Mouse (Mus musculus) gastrocnemius, adult 8-10 months (tissue): ENCODE results near the gene Gm10337. TPM values are rescaled to one million over a fixed set of nuclear protein-coding genes. Genes with fewer than 3 reads are reported as not detected.

Source experiments
- DNase-seq, 2 experiments: peaks; one replicate each; pipeline ENCODE4 v3.0.0; 2022; ENCODE audit warnings: low spot score in 2 of 2
- total RNA-seq, 4 experiments: library from RNA; stranded (reverse); gene quantifications; 2 replicates each; pipeline ENCODE4 v1.2.4; 2022

Gene Gm10337
- total RNA-seq, 4 experiments from 2014 or later: not detected

- DNase-seq: no peak
Measured at GRCm38 (mm10) chr15:102547478-102547877, 44.0 kb downstream of the Gm10337 start.

- DNase-seq: no peak
Measured at GRCm38 (mm10) chr15:102552599-102552998, 49.1 kb downstream of the Gm10337 start.

Other genes with a start within 250 kb of the Gm10337 start
- 1 to 10 TPM; 4.4 to 9.8 (median 8.4) TPM for gene Rarg, start 246.2 kb upstream of the Gm10337 start, total RNA-seq
- not detected for gene Gm9918, start 233.2 kb upstream of the Gm10337 start, total RNA-seq
- gene Mfsd5, start 224.3 kb upstream of the Gm10337 start, total RNA-seq: 10 to 100 TPM; 14.9 to 17.3 (median 15.7) TPM
- under 1 TPM in 3 of 4 experiments, not detected in 1; 0.07 to 0.58 (median 0.21) TPM for gene Espl1, start 207.5 kb upstream of the Gm10337 start, total RNA-seq
- 100 to 1,000 TPM; 260 to 281 (median 273) TPM for gene Pfdn5, start 177.6 kb upstream of the Gm10337 start, total RNA-seq
- 10 to 100 TPM; 17.5 to 21.6 (median 18.9) TPM for gene Myg1, start 172.0 kb upstream of the Gm10337 start, total RNA-seq
- gene Aaas, start 153.0 kb upstream of the Gm10337 start, total RNA-seq: 1 to 10 TPM; 5.3 to 7.5 (median 6.8) TPM
- not detected for gene Sp7, start 136.5 kb upstream of the Gm10337 start, total RNA-seq
- gene Sp1, start 97.6 kb upstream of the Gm10337 start, total RNA-seq: 10 to 100 TPM; 17.9 to 22.2 (median 20.5) TPM
- 10 to 100 TPM in 3 of 4 experiments, 1 to 10 TPM in 1; 9.9 to 14.2 (median 11.7) TPM for gene Amhr2, start 58.4 kb upstream of the Gm10337 start, total RNA-seq
- gene Prr13, start 44.7 kb upstream of the Gm10337 start, total RNA-seq: 10 to 100 TPM; 16.4 to 22.3 (median 20.2) TPM
- 100 to 1,000 TPM; 379 to 451 (median 385) TPM for gene Pcbp2, start 33.2 kb upstream of the Gm10337 start, total RNA-seq
- gene Map3k12, start 13.3 kb downstream of the Gm10337 start, total RNA-seq: 1 to 10 TPM in 3 of 4 experiments, under 1 TPM in 1; 0.68 to 1.9 (median 1.5) TPM
- 10 to 100 TPM; 29.0 to 40.3 (median 35.2) TPM for gene Tarbp2, start 14.5 kb downstream of the Gm10337 start, total RNA-seq
- 1 to 10 TPM in 2 of 4 experiments, under 1 TPM in 2; 0.82 to 1.5 (median 1.1) TPM for gene Npff, start 21.2 kb downstream of the Gm10337 start, total RNA-seq
- gene Gm28047, start 121.3 kb downstream of the Gm10337 start, total RNA-seq: 1 to 10 TPM in 3 of 4 experiments, not detected in 1; 1.1 to 1.8 (median 1.8) TPM
- 10 to 100 TPM; 42.4 to 57.5 (median 51.7) TPM for gene Atf7, start 121.7 kb downstream of the Gm10337 start, total RNA-seq
- 10 to 100 TPM; 12.4 to 33.5 (median 21.7) TPM for gene Atp5g2, start 168.6 kb downstream of the Gm10337 start, total RNA-seq
- gene Calcoco1, start 218.5 kb downstream of the Gm10337 start, total RNA-seq: 10 to 100 TPM; 65.5 to 80.9 (median 72.9) TPM